Mouse (Mus musculus) embryonic fibroblast, embryonic 13.5 days (primary cell): ENCODE data around the gene Sorcs2.

Experiments used
- CTCF ChIP-seq: IDR thresholded peaks from 2 replicates; pipeline ENCODE4 v1.5.1; 2011; ENCODE audit warnings: mild to moderate bottlenecking, control low read depth, low read length, moderate library complexity, borderline replicate concordance; ENCODE audit not compliant: insufficient read depth
- POLR2A ChIP-seq: IDR thresholded peaks from 2 replicates; pipeline ENCODE4 v1.6.1; 2011; ENCODE audit warnings: low read depth, mild to moderate bottlenecking, control low read depth, low read length, moderate library complexity

DNA sequence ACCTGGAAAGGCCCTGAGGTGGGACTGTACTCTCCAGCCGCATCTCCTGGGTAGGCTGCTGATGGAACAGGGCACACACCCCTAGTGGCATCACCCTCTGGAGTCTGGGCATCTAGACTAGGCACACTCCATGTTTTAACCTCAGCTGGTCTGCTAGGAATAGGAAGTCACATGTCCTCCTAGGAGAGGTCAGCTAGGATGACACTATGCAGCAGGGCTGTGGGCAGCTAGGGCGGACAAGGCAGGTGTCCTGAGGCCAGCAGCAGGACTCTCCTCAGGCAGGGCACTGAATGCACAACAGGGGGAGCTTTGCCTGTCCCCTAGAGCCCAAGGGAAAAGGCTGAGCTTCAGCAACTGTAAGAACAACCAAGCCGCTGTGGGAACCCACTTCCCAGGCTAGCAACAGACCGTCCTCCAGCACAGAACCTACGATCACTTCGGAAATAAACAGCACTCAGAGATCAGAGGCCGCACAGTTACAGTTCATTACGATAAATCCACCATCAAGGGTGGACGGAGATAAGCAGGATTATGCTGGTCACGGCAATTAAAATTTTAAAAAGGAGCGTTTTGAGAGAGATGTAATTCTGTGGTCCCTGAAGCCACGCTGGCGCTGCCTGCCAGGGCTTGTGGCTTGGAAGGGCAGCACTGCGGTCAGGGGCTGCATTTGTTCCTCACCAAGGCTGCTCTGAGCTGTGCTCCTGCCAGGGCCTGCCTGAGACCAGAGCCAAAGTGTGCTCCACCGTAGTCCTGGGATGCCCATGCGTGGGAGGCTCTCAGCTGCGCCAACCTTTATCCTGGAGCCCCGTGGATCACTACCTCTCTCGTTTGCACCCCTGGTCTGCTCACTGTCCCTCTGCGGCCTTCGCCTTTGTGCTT is 232.3 kb downstream of the Sorcs2 start:
- no peak for TF ChIP-seq CTCF
- no peak for TF ChIP-seq POLR2A
